Mouse (Mus musculus) adrenal gland, adult (tissue): ENCODE measurements around the gene Ifna11.
"Not testable (repeated sequence)": the region's sequence is repeated elsewhere in the genome, so short reads cannot be mapped to it uniquely, and the experiment has no call there.

Experiments
- DNase-seq, 2 experiments: peaks; one replicate each; pipeline ENCODE4 v3.0.0; 2022 to 2023; ENCODE audit warnings: low spot score in 1 of 2; ENCODE audit not compliant: inconsistent age in 2 of 2

Gene Ifna11

GRCm38 (mm10) chr4:88819659-88820058, at the start of gene Ifna11:
Ifna11 (plus strand) TSS chr4:88819959.
- DNase-seq, result no peak

- DNase-seq, result not testable (repeated sequence)
Observed at GRCm38 (mm10) chr4:88773534-88773933, 46.2 kb upstream of the Ifna11 start, which contains the start of gene Gm13290. Gm13290 (plus strand) TSS chr4:88773834.

GRCm38 (mm10) chr4:88776622-88777021, 43.1 kb upstream of the Ifna11 start, which contains the start of gene Gm13289:
Gm13289 (plus strand) TSS chr4:88776922.
- DNase-seq, result not testable (repeated sequence)

- DNase-seq, result not testable (repeated sequence)
Observed at GRCm38 (mm10) chr4:88779550-88779949, 40.2 kb upstream of the Ifna11 start, which contains the start of gene Gm13272. Gm13272 (plus strand) TSS chr4:88779850.

- DNase-seq, result peak in 1 of 2 experiments; percentile 39
Observed at GRCm38 (mm10) chr4:88780320-88780719, 39.4 kb upstream of the Ifna11 start.

GRCm38 (mm10) chr4:88781831-88782230, 37.9 kb upstream of the Ifna11 start, which contains the start of gene Ifnz:
Ifnz (plus strand) TSS chr4:88782131.
- DNase-seq, result peak in 1 of 2 experiments; percentile 10

- peak; percentile 50 to 68 for DNase-seq
Observed at GRCm38 (mm10) chr4:88782335-88782734, 37.4 kb upstream of the Ifna11 start.

- not testable (repeated sequence) for DNase-seq
Observed at GRCm38 (mm10) chr4:88785409-88785808, 34.4 kb upstream of the Ifna11 start, which contains the start of gene Gm13276. Gm13276 (plus strand) TSS chr4:88785709.

- peak; percentile 72 to 84 for DNase-seq
Observed at GRCm38 (mm10) chr4:88788402-88788801, 31.4 kb upstream of the Ifna11 start, which contains the start of gene Gm13277. Gm13277 (plus strand) TSS chr4:88788632.

- not testable (repeated sequence) for DNase-seq
Observed at GRCm38 (mm10) chr4:88791250-88791649, 28.5 kb upstream of the Ifna11 start, which contains the start of gene Gm13278. Gm13278 (plus strand) TSS chr4:88791550.

GRCm38 (mm10) chr4:88793936-88794675, 25.7 kb upstream of the Ifna11 start, which contains the start of gene Gm13275:
Gm13275 (plus strand) TSS chr4:88794487.
- DNase-seq, result peak; percentile 78 to 97

- DNase-seq, result not testable (repeated sequence)
Observed at GRCm38 (mm10) chr4:88797097-88797496, 22.7 kb upstream of the Ifna11 start, which contains the start of gene Gm13279. Gm13279 (plus strand) TSS chr4:88797397.

- DNase-seq, result peak in 1 of 2 experiments; percentile 22
Observed at GRCm38 (mm10) chr4:88799365-88799764, 20.4 kb upstream of the Ifna11 start, which contains the start of gene Gm13285. Gm13285 (plus strand) TSS chr4:88799665.

GRCm38 (mm10) chr4:88802954-88803353, 16.8 kb upstream of the Ifna11 start, which contains the start of gene Gm13287:
Gm13287 (plus strand) TSS chr4:88803254.
- DNase-seq, result not testable (repeated sequence)

GRCm38 (mm10) chr4:88805231-88805630, 14.5 kb upstream of the Ifna11 start, which contains the start of gene Gm13288:
Gm13288 (plus strand) TSS chr4:88805531.
- not testable (repeated sequence) for DNase-seq

GRCm38 (mm10) chr4:88805761-88806160, 14.0 kb upstream of the Ifna11 start:
- DNase-seq, result peak; percentile 56 to 76

- no peak for DNase-seq
Observed at GRCm38 (mm10) chr4:88815928-88816327, 3.8 kb upstream of the Ifna11 start, which contains the start of gene Ifna7. Ifna7 (plus strand) TSS chr4:88816228.

- peak in 1 of 2 experiments; percentile 32 for DNase-seq
Observed at GRCm38 (mm10) chr4:88822995-88823394, 3.2 kb downstream of the Ifna11 start.

- DNase-seq, result not testable (repeated sequence)
Observed at GRCm38 (mm10) chr4:88827116-88827515, 7.4 kb downstream of the Ifna11 start, which contains the start of gene Ifna6. Ifna6 (plus strand) TSS chr4:88827416.

GRCm38 (mm10) chr4:88830523-88830922, 10.8 kb downstream of the Ifna11 start:
- DNase-seq, result peak in 1 of 2 experiments; percentile 41

- DNase-seq, result not testable (repeated sequence)
Observed at GRCm38 (mm10) chr4:88835225-88835624, 15.5 kb downstream of the Ifna11 start, which contains the start of gene Ifna5. Ifna5 (plus strand) TSS chr4:88835525.
